Mouse (Mus musculus): Measurements from ENCODE around the gene Itgae. TPM values are rescaled to one million over a fixed set of nuclear protein-coding genes. Genes with fewer than 3 reads are reported as not detected.

Itgae gene
- polyA plus RNA-seq (2014; fragmentation: Illumina TruSeq; extraction: RNeasy Lipid Tissue Mini Kit (QIAGEN cat#74804); ENCODE audit: low replicate concordance): 4.9 TPM

GRCm38 (mm10) chr11:73090283-73090682, at the start of gene Itgae:
Gene Itgae (plus strand): TSS chr11:73090583.

DNA sequence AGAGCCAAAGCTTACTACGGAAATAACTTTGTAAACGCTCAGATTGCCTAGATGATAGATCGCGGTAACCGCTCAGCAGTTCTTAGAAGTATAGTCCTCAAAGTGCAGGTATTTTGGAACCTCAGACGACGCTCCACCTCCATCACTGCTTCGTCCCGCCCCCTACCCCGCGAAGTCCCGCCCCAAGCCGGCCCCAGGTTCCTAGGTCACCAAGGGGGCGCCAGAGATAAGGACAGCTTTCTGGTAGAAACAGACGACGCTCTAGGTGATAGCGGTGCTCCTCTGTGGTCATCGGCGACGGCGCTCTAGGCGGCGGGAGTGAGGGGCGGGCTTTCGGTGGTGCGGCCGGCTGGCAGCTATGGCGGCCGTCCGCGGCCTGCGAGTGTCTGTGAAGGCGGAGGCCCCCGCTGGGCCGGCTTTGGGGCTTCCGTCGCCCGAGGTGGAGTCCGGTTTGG, 42.8 kb upstream of the Itgae start, which contains the start of gene Ncbp3:
Ncbp3 (plus strand) TSS at position 242 of the 455 bp plus-strand sequence.

DNA sequence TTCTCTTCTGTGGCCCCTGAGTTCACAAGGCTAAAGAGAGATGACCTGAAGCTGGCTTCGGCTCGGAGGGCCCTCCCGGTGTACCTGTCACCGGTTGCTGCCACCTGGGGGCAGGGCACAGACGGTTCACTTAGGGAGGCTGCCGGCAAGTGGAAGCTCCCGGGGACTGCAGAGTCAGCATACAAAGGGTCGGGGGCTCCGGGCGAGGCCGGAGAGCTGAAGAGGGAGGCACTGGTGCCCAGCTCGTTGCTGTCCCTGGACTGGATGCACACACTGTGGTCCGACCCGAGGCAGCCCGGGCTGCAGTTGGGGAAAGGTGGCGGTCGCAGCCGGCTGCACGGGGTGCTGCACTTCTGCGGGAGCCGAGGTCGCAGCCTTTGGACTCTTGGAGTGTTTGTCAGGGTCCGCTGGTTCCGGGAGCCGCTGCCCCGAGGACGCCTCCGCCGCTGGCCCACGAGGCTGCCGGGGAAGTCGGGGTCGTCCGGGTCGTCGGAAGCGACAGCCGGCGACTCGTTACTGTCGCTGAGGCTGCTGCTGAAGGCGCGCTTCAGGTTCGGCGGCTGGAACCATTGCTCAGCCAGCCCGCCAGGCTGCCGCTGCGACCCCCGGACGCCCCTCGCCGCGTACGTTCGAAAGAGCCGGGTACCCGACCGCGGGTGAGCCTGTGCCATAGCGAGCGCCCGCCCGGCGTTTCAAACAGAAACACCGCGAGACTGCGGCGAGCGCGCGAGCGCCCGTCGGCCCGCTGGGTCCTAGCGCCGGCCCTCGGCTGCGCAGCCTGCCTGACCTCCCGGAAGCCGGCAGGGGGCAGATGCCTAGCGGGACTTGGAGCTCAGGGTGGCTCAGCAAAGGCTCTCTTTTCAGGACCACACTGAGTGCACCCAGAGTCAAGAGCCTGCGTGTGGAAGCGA, 47.5 kb downstream of the Itgae start, which contains the start of gene Haspin:
Haspin (minus strand) TSS at position 704 of the 911 bp plus-strand sequence.

DNA sequence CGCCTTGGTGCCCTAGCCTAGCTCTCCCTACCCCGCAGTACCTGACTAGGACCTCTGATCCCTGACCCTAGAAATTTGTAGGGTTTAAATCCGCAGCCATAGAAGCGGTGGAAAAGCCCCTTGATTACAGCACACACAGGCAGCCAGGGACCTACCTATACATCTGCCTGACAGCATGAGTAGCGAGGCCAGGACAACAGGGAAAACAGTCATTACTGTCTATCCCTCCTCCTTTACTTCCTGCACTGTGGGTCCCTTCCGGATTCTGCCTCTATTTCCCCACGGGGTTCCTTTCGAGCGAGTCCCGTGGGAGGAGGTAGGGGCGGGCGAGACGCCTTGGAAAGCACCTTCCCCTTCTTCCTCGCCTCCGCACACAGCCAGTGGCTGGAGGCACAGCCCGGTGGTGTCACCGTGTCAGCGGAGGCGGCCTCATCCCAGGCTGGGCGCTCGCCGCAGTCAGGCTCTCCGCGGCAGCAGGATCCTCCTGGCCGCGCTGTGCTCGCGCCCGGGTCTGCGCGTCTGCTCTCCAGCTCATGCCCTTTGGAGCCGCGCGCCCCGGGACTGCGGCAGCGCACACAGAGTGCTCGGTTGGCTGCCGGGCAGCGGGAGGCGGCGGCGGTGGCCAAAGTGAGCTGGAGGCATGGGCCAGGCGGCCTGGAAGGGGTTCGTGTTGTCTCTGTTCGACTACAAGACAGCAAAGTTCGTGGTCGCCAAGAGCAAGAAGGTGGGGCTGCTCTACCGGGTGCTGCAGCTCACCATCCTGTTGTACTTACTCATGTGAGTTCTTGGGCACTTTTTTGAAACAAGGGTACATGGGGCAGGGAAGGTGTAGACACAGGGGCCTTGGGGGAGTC, 69.8 kb downstream of the Itgae start, which contains the start of gene P2rx5:
P2rx5 (plus strand) TSS at position 465 of the 854 bp plus-strand sequence.

GRCm38 (mm10) chr11:73176608-73177508, 86.5 kb downstream of the Itgae start, which contains the start of the genes Emc6 and Tax1bp3:
Gene Emc6 (minus strand): TSS chr11:73177037.
Gene Tax1bp3 (plus strand): TSS chr11:73177083.

Other genes with a start within 250 kb of the Itgae start
- gene Atp2a3, start 129.4 kb upstream of the Itgae start, polyA plus RNA-seq (2014; fragmentation: Illumina TruSeq; extraction: RNeasy Lipid Tissue Mini Kit (QIAGEN cat#74804); ENCODE audit: low replicate concordance): 23.9 TPM
- gene P2rx1, start 91.5 kb upstream of the Itgae start, polyA plus RNA-seq (2014; fragmentation: Illumina TruSeq; extraction: RNeasy Lipid Tissue Mini Kit (QIAGEN cat#74804); ENCODE audit: low replicate concordance): 0.93 TPM
- gene Camkk1, start 71.6 kb upstream of the Itgae start, polyA plus RNA-seq (2014; fragmentation: Illumina TruSeq; extraction: RNeasy Lipid Tissue Mini Kit (QIAGEN cat#74804); ENCODE audit: low replicate concordance): 0.33 TPM
- gene Ncbp3, start 42.8 kb upstream of the Itgae start, polyA plus RNA-seq (2014; fragmentation: Illumina TruSeq; extraction: RNeasy Lipid Tissue Mini Kit (QIAGEN cat#74804); ENCODE audit: low replicate concordance): 6.5 TPM
- gene Haspin, start 47.7 kb downstream of the Itgae start, polyA plus RNA-seq (2014; fragmentation: Illumina TruSeq; extraction: RNeasy Lipid Tissue Mini Kit (QIAGEN cat#74804); ENCODE audit: low replicate concordance): 6.0 TPM
- gene P2rx5, start 69.8 kb downstream of the Itgae start, polyA plus RNA-seq (2014; fragmentation: Illumina TruSeq; extraction: RNeasy Lipid Tissue Mini Kit (QIAGEN cat#74804); ENCODE audit: low replicate concordance): not detected
- 23.2 TPM for gene Emc6, start 86.5 kb downstream of the Itgae start, polyA plus RNA-seq (2014; fragmentation: Illumina TruSeq; extraction: RNeasy Lipid Tissue Mini Kit (QIAGEN cat#74804); ENCODE audit: low replicate concordance)
- gene Tax1bp3, start 86.5 kb downstream of the Itgae start, polyA plus RNA-seq (2014; fragmentation: Illumina TruSeq; extraction: RNeasy Lipid Tissue Mini Kit (QIAGEN cat#74804); ENCODE audit: low replicate concordance): 62.9 TPM
- gene Ctns, start 108.5 kb downstream of the Itgae start, polyA plus RNA-seq (2014; fragmentation: Illumina TruSeq; extraction: RNeasy Lipid Tissue Mini Kit (QIAGEN cat#74804); ENCODE audit: low replicate concordance): 12.0 TPM
- gene Shpk, start 108.9 kb downstream of the Itgae start, polyA plus RNA-seq (2014; fragmentation: Illumina TruSeq; extraction: RNeasy Lipid Tissue Mini Kit (QIAGEN cat#74804); ENCODE audit: low replicate concordance): 10.2 TPM
- not detected for gene Trpv1, start 143.7 kb downstream of the Itgae start, polyA plus RNA-seq (2014; fragmentation: Illumina TruSeq; extraction: RNeasy Lipid Tissue Mini Kit (QIAGEN cat#74804); ENCODE audit: low replicate concordance)
- 0.33 TPM for gene Trpv3, start 176.8 kb downstream of the Itgae start, polyA plus RNA-seq (2014; fragmentation: Illumina TruSeq; extraction: RNeasy Lipid Tissue Mini Kit (QIAGEN cat#74804); ENCODE audit: low replicate concordance)
- gene Aspa, start 239.0 kb downstream of the Itgae start, polyA plus RNA-seq (2014; fragmentation: Illumina TruSeq; extraction: RNeasy Lipid Tissue Mini Kit (QIAGEN cat#74804); ENCODE audit: low replicate concordance): 438 TPM
- not detected for gene Gm49340, start 239.2 kb downstream of the Itgae start, polyA plus RNA-seq (2014; fragmentation: Illumina TruSeq; extraction: RNeasy Lipid Tissue Mini Kit (QIAGEN cat#74804); ENCODE audit: low replicate concordance)
- 1.3 TPM for gene Spata22, start 239.2 kb downstream of the Itgae start, polyA plus RNA-seq (2014; fragmentation: Illumina TruSeq; extraction: RNeasy Lipid Tissue Mini Kit (QIAGEN cat#74804); ENCODE audit: low replicate concordance)

Data from small intestine, adult 10 weeks (tissue).